Comparison of ENCODE assay signal across 9 mouse cellular contexts in genomic region chr13:30786235-30787035, GRCm38 (mm10). TPM values are rescaled to one million over a fixed set of nuclear protein-coding genes. Genes with fewer than 3 reads are reported as not detected.
DNase-seq lines count a peak whose midpoint lies in the region; ATAC-seq and TF ChIP-seq lines count a peak whose summit lies in the region.
"Had no signal": no experiment of that assay in that cellular context is flagged by ENCODE, and none has a peak within 500 bp of the region (broad histone marks: within the 10 kb centered on the region; RNA-seq: fewer than 3 reads in every experiment).

No protein-coding gene starts in this region.

- no peaks in the 10 kb centered on the region; the same call in 1 of the 2 replicates for H3K4me1 ChIP-seq in intestine, embryonic 14.5 days (replicated peaks; ENCODE audit: control insufficient read depth, insufficient read depth, low read length)
- no peaks in the 10 kb centered on the region for H3K4me1 ChIP-seq in intestine, postnatal 0 days (replicated peaks; ENCODE audit: control insufficient read depth, insufficient read depth, low read length)
- no peaks in the 10 kb centered on the region for H3K4me1 ChIP-seq in forebrain, embryonic 16.5 days (replicated peaks; ENCODE audit: control insufficient read depth, insufficient read depth, low read length)
- H3K4me1 ChIP-seq: midbrain, embryonic 12.5 days had no signal

- no peak overlapping the region for H3K9ac ChIP-seq in intestine, embryonic 14.5 days (ENCODE audit: low read length)
- H3K9ac ChIP-seq in intestine, postnatal 0 days (ENCODE audit: low read depth, low read length), result no peak overlapping the region
- no peak overlapping the region for H3K9ac ChIP-seq in forebrain, embryonic 16.5 days (replicated peaks; ENCODE audit: low read depth, low read length)
- H3K9ac ChIP-seq: midbrain, embryonic 12.5 days had no signal

- WGBS in intestine, embryonic 14.5 days, result 69% methylated on average over 5 of the region's 5 CpGs
- WGBS in intestine, postnatal 0 days, result 70% methylated on average over 5 of the region's 5 CpGs
- 73% methylated on average over 5 of the region's 5 CpGs for WGBS in forebrain, embryonic 16.5 days

- no peak overlapping the region for H3K27ac ChIP-seq in intestine, embryonic 14.5 days (ENCODE audit: low read depth)
- H3K27ac ChIP-seq in intestine, postnatal 0 days (ENCODE audit: low read depth, low read length), result no peak overlapping the region
- H3K27ac ChIP-seq in forebrain, embryonic 16.5 days (ENCODE audit: low read length), result no peak overlapping the region
- H3K27ac ChIP-seq: midbrain, embryonic 12.5 days had no signal

- H3K9me3 ChIP-seq in intestine, embryonic 14.5 days (ENCODE audit: control insufficient read depth, low read length), result no peaks in the 10 kb centered on the region
- no peaks in the 10 kb centered on the region for H3K9me3 ChIP-seq in intestine, postnatal 0 days (ENCODE audit: control insufficient read depth)
- H3K9me3 ChIP-seq in forebrain, embryonic 16.5 days (ENCODE audit: control insufficient read depth, low read length), result no peaks in the 10 kb centered on the region
- H3K9me3 ChIP-seq: midbrain, embryonic 12.5 days had no signal

- no peak overlapping the region for H3K4me3 ChIP-seq in intestine, embryonic 14.5 days (ENCODE audit: low read depth, low read length)
- no peak overlapping the region for H3K4me3 ChIP-seq in intestine, postnatal 0 days (ENCODE audit: low read depth, low read length)
- H3K4me3 ChIP-seq in forebrain, embryonic 16.5 days (replicated peaks; ENCODE audit: low read length), result no peak overlapping the region
- H3K4me3 ChIP-seq: midbrain, embryonic 12.5 days had no signal

- no peak for ATAC-seq in intestine, embryonic 14.5 days (replicated peaks; ENCODE audit: low FRiP score, low TSS enrichment, low read depth)
- ATAC-seq in intestine, postnatal 0 days, result no peak
- peak; percentile 28; the same call in 1 of the 2 replicates for ATAC-seq in forebrain, embryonic 16.5 days
- ATAC-seq in cerebellum, adult (ENCODE audit: insufficient number of reproducible peaks, low FRiP score, low TSS enrichment), result no peak

- TF ChIP-seq CTCF in intestine, postnatal 0 days (IDR thresholded peaks at IDR 0.05; ENCODE audit: low read depth), result no peak

- H3K36me3 ChIP-seq in intestine, embryonic 14.5 days (ENCODE audit: control insufficient read depth, insufficient read depth, low read length), result no peaks in the 10 kb centered on the region
- no peaks in the 10 kb centered on the region for H3K36me3 ChIP-seq in intestine, postnatal 0 days (ENCODE audit: control insufficient read depth, insufficient read depth)
- no peaks in the 10 kb centered on the region for H3K36me3 ChIP-seq in forebrain, embryonic 16.5 days (ENCODE audit: control insufficient read depth, insufficient read depth)
- H3K36me3 ChIP-seq: midbrain, embryonic 12.5 days had no signal

- no peaks in the 10 kb centered on the region for H3K27me3 ChIP-seq in intestine, embryonic 14.5 days (replicated peaks; ENCODE audit: control insufficient read depth, insufficient read depth, low read length)
- no peaks in the 10 kb centered on the region for H3K27me3 ChIP-seq in intestine, postnatal 0 days (replicated peaks; ENCODE audit: control insufficient read depth, insufficient read depth, low read length)
- H3K27me3 ChIP-seq in forebrain, embryonic 16.5 days (replicated peaks; ENCODE audit: control insufficient read depth, insufficient read depth, low read length), result no peaks in the 10 kb centered on the region
- H3K27me3 ChIP-seq: midbrain, embryonic 12.5 days had no signal

- no peak overlapping the region for H3K4me2 ChIP-seq in intestine, embryonic 14.5 days (ENCODE audit: low read length)
- no peak overlapping the region for H3K4me2 ChIP-seq in intestine, postnatal 0 days (replicated peaks; ENCODE audit: low read depth)
- H3K4me2 ChIP-seq in forebrain, embryonic 16.5 days (ENCODE audit: low read length), result no peak overlapping the region
- H3K4me2 ChIP-seq: midbrain, embryonic 12.5 days had no signal

- peak; percentile 40 for DNase-seq in intestine, embryonic 14.5 days (ENCODE audit: low spot score)
- DNase-seq in left cerebral cortex, adult 11 months (ENCODE audit: low spot score), result peak; percentile 68
- DNase-seq in spleen, postnatal 10 days (ENCODE audit: low spot score in 2 of 2), result peak; percentile 27 to 54
- DNase-seq in adrenal gland, adult 8-10 months, result no peak
- no peak for DNase-seq in cerebellum, adult 8-10 months

RNA-seq across cellular contexts. Expression of gene Irf4, which starts 37.4 kb away (rescaled TPM):
- 0.04 and 0.07 TPM in 2 replicates for polyA plus RNA-seq in intestine, embryonic 14.5 days (2014; fragmentation: Nextera tagmentation; extraction: Ambion mirVana)
- polyA plus RNA-seq in intestine, postnatal 0 days (2015; fragmentation: Nextera tagmentation; extraction: Ambion mirVana), result 0.05 and 0.12 TPM in 2 replicates
- polyA plus RNA-seq in forebrain, embryonic 16.5 days (2015; fragmentation: Nextera tagmentation; extraction: Ambion mirVana), result 0.06 and 0.11 TPM in 2 replicates
- total RNA-seq in adrenal gland, adult 8-10 months (2022), result 10 to 100 TPM in 1 of 4 experiments, 1 to 10 TPM in 2, under 1 TPM in 1; 0.89 to 12.1 (median 1.5) TPM

Comparison
In these comparisons a context has a peak if more than half of its experiments do, and no peak if none do; other contexts are left out.
1. DNase-seq: peak in intestine, embryonic 14.5 days (single experiment), left cerebral cortex, adult 11 months (single experiment) and spleen, postnatal 10 days (2 of 2); none in adrenal gland, adult 8-10 months (single experiment) and cerebellum, adult 8-10 months (single experiment).